Mouse (Mus musculus) kidney, postnatal 4 days (tissue): ENCODE measurements around the gene Amy2a5.
"Not testable (repeated sequence)": the region's sequence is repeated elsewhere in the genome, so short reads cannot be mapped to it uniquely, and the experiment has no call there.

Experiments used
- DNase-seq, 2 experiments: peaks; one replicate each; pipeline ENCODE4 v3.0.0; 2021; ENCODE audit warnings: mixed read lengths in 2 of 2

Amy2a5 gene

DNA sequence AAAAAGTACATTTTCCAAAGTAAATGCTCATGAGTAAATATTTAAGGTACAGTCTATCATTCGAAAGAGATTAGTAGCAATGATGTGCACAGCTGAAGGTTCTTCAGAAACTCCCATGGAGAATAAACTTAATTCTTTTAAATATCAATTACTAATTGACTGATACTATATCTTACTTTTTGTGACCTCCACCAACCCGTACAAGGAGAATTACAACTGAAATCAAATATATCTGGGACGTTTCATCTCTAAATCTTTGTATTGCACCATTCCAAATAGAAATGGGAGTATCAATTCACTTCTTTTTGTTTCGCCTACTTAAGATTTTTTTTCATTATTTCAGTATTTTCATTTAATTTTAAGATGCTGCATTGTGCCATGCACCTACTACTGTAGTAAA lies at the start of gene Amy2a5:
Amy2a5 (minus strand) TSS at position 101 of the 400 bp plus-strand sequence.
- DNase-seq = not testable (repeated sequence)

DNA sequence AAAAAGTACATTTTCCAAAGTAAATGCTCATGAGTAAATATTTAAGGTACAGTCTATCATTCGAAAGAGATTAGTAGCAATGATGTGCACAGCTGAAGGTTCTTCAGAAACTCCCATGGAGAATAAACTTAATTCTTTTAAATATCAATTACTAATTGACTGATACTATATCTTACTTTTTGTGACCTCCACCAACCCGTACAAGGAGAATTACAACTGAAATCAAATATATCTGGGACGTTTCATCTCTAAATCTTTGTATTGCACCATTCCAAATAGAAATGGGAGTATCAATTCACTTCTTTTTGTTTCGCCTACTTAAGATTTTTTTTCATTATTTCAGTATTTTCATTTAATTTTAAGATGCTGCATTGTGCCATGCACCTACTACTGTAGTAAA lies 32.7 kb upstream of the Amy2a5 start, which contains the start of gene Amy2a4:
Amy2a4 (minus strand) TSS at position 101 of the 400 bp plus-strand sequence.
- not testable (repeated sequence) for DNase-seq

DNA sequence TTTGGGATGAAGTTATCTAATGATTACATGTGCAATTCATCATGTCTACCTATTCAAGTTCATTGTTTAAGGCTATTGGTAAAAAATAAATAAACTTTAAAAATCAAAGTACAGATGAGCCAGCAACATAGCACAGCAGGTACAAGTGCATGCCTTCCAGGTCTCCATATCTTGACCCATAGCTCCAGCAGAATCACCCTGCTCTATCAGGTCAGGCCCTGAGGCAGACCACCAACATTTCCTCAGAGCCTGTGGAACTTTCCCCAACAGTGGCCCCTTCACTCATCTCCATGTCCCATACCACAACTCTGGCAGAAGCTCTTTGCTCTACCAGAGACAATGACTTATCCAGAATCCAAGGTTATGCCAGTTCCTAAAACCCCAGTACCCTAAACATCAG lies 21.6 kb upstream of the Amy2a5 start:
- DNase-seq = not testable (repeated sequence)

DNA sequence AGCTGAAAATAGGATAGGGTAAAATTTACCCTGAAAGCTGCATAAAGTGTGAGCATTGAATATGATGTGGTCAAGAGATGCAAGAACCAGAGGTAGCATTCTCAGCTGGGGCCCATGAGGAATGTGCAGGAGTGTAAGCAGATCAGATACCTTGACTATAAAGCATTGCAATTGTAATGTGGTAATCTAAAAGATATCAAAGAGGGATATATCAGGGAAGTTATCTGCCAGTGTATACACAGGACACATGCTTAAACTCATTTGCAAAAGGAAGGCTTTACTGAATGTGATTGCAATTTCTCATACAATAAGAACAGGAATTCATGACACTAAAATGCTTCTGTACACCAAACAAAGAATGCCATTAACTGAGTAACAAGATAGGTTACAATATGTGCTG lies 20.9 kb upstream of the Amy2a5 start:
- not testable (repeated sequence) for DNase-seq

DNA sequence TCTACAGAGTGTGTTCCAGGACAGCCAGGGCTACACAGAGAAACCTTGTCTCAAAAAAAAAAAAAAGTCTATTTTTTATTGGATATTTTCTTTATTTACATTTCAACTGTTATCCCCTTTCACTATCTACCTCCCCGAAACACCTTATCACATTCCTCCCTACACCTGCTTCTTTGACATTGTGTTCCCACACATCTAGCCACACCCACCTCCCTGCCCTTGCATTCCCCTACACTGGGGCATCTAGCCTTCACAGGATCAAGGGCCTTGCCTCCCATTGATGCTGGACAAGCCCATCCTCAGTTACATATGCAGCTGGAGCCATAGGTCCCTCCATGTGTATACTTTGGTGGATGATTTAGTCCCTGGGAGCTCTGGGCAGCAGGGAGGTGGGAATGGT lies 31.5 kb downstream of the Amy2a5 start:
- DNase-seq = no peak
